Mouse (Mus musculus): ENCODE measurements around the gene Arsb. TPM values are rescaled to one million over a fixed set of nuclear protein-coding genes. Genes with fewer than 3 reads are reported as not detected.

Arsb gene
- total and polyA plus RNA-seq, 2 experiments = 7.3 to 19.1 TPM

- no peak overlapping the region for H3K4me3 ChIP-seq (ENCODE audit: insufficient read depth, low read depth, low read length)
- no peak overlapping the region for H3K27ac ChIP-seq (replicated peaks; ENCODE audit: insufficient read depth, low read depth, low read length)
- H3K79me2 ChIP-seq (ENCODE audit: control insufficient read depth, insufficient read depth, low read length) = no peaks in the 10 kb centered on the region
- H3K36me3 ChIP-seq (ENCODE audit: control insufficient read depth, insufficient read depth, low read length) = peaks cover 11% of the 10 kb centered on the region; the same call in 1 of the 2 replicates
- TF ChIP-seq CTCF (IDR thresholded peaks at IDR 0.05; ENCODE audit: low read depth, low read length) = no peak
- no peak for TF ChIP-seq POLR2A (IDR thresholded peaks at IDR 0.05; ENCODE audit: extremely low read depth, insufficient read depth, low read length)
- no peak for DNase-seq (ENCODE audit: extremely low read depth, low read depth, low spot score)
- WGBS = 88% methylated on average over 14 of the region's 14 CpGs
- H3K27me3 ChIP-seq (ENCODE audit: control insufficient read depth, insufficient read depth, low read length) = no peaks in the 10 kb centered on the region
- no peak overlapping the region for H3K9ac ChIP-seq (ENCODE audit: low read depth, low read length)
- H3K4me1 ChIP-seq (ENCODE audit: control insufficient read depth, insufficient read depth, low read length) = peaks cover 7% of the 10 kb centered on the region; the same call in 1 of the 2 replicates
These were observed 18.6 kb upstream of the Arsb start for GRCm38 (mm10) chr13:93752597-93753400.

GRCm38 (mm10) chr13:93755084-93755483 is 16.3 kb upstream of the Arsb start:
- WGBS = 40% methylated on average over 4 of the region's 4 CpGs

GRCm38 (mm10) chr13:93756674-93757073 is 14.8 kb upstream of the Arsb start:
- DNase-seq (ENCODE audit: extremely low read depth, low read depth, low spot score) = no peak
- H3K27me3 ChIP-seq (ENCODE audit: control insufficient read depth, insufficient read depth, low read length) = no peaks in the 10 kb centered on the region
- WGBS = 89% methylated on average over 7 of the region's 7 CpGs
- H3K9ac ChIP-seq (ENCODE audit: low read depth, low read length) = no peak overlapping the region
- no peak overlapping the region for H3K4me3 ChIP-seq (ENCODE audit: insufficient read depth, low read depth, low read length)
- TF ChIP-seq POLR2A (IDR thresholded peaks at IDR 0.05; ENCODE audit: extremely low read depth, insufficient read depth, low read length) = no peak
- no peak for TF ChIP-seq CTCF (IDR thresholded peaks at IDR 0.05; ENCODE audit: low read depth, low read length)
- no peaks in the 10 kb centered on the region for H3K79me2 ChIP-seq (ENCODE audit: control insufficient read depth, insufficient read depth, low read length)
- no peak overlapping the region for H3K27ac ChIP-seq (replicated peaks; ENCODE audit: insufficient read depth, low read depth, low read length)
- peaks cover 5% of the 10 kb centered on the region; the same call in 1 of the 2 replicates for H3K36me3 ChIP-seq (ENCODE audit: control insufficient read depth, insufficient read depth, low read length)
- H3K4me1 ChIP-seq (ENCODE audit: control insufficient read depth, insufficient read depth, low read length) = peaks cover 7% of the 10 kb centered on the region; the same call in 1 of the 2 replicates

More at GRCm38 (mm10) chr13:93755084-93755483, 16.3 kb upstream of the Arsb start:
- H3K4me1 ChIP-seq (ENCODE audit: control insufficient read depth, insufficient read depth, low read length) = peaks cover 7% of the 10 kb centered on the region; the same call in 1 of the 2 replicates
- H3K36me3 ChIP-seq (ENCODE audit: control insufficient read depth, insufficient read depth, low read length) = peaks cover 11% of the 10 kb centered on the region; the same call in 1 of the 2 replicates
- DNase-seq (ENCODE audit: extremely low read depth, low read depth, low spot score) = peak; percentile 81
- H3K4me3 ChIP-seq (ENCODE audit: insufficient read depth, low read depth, low read length) = no peak overlapping the region
- H3K27me3 ChIP-seq (ENCODE audit: control insufficient read depth, insufficient read depth, low read length) = no peaks in the 10 kb centered on the region
- H3K79me2 ChIP-seq (ENCODE audit: control insufficient read depth, insufficient read depth, low read length) = no peaks in the 10 kb centered on the region
- no peak overlapping the region for H3K9ac ChIP-seq (ENCODE audit: low read depth, low read length)
- no peak for TF ChIP-seq CTCF (IDR thresholded peaks at IDR 0.05; ENCODE audit: low read depth, low read length)
- no peak for TF ChIP-seq POLR2A (IDR thresholded peaks at IDR 0.05; ENCODE audit: extremely low read depth, insufficient read depth, low read length)
- no peak overlapping the region for H3K27ac ChIP-seq (replicated peaks; ENCODE audit: insufficient read depth, low read depth, low read length)

GRCm38 (mm10) chr13:93757514-93757913 is 13.9 kb upstream of the Arsb start:
- WGBS = 85% methylated on average over 6 of the region's 6 CpGs

GRCm38 (mm10) chr13:93758149-93758898 is 13.1 kb upstream of the Arsb start:
- no peak for DNase-seq (ENCODE audit: extremely low read depth, low read depth, low spot score)
- H3K4me3 ChIP-seq (ENCODE audit: insufficient read depth, low read depth, low read length) = no peak overlapping the region
- 78% methylated on average over 14 of the region's 14 CpGs for WGBS
- H3K4me1 ChIP-seq (ENCODE audit: control insufficient read depth, insufficient read depth, low read length) = peaks cover 7% of the 10 kb centered on the region; the same call in 1 of the 2 replicates
- TF ChIP-seq POLR2A (IDR thresholded peaks at IDR 0.05; ENCODE audit: extremely low read depth, insufficient read depth, low read length) = no peak
- TF ChIP-seq CTCF (IDR thresholded peaks at IDR 0.05; ENCODE audit: low read depth, low read length) = no peak
- H3K79me2 ChIP-seq (ENCODE audit: control insufficient read depth, insufficient read depth, low read length) = no peaks in the 10 kb centered on the region
- 0 out of 2 replicates have a peak, but pooled peaks cover 2% of the 10 kb centered on the region for H3K36me3 ChIP-seq (ENCODE audit: control insufficient read depth, insufficient read depth, low read length)
- H3K27ac ChIP-seq (replicated peaks; ENCODE audit: insufficient read depth, low read depth, low read length) = no peak overlapping the region
- H3K27me3 ChIP-seq (ENCODE audit: control insufficient read depth, insufficient read depth, low read length) = no peaks in the 10 kb centered on the region
- H3K9ac ChIP-seq (ENCODE audit: low read depth, low read length) = no peak overlapping the region

More at GRCm38 (mm10) chr13:93757514-93757913, 13.9 kb upstream of the Arsb start:
- Histone ChIP-seq H3K4me1 (ENCODE audit: control insufficient read depth, insufficient read depth, low read length) (peaks cover 7% of the 10 kb centered on the region; the same call in 1 of the 2 replicates), H3K27ac (replicated peaks; ENCODE audit: insufficient read depth, low read depth, low read length) (no peak overlapping the region), H3K79me2 (ENCODE audit: control insufficient read depth, insufficient read depth, low read length) (no peaks in the 10 kb centered on the region), H3K4me3 (ENCODE audit: insufficient read depth, low read depth, low read length) (no peak overlapping the region), H3K36me3 (ENCODE audit: control insufficient read depth, insufficient read depth, low read length) (0 out of 2 replicates have a peak, but pooled peaks cover 2% of the 10 kb centered on the region), H3K27me3 (ENCODE audit: control insufficient read depth, insufficient read depth, low read length) (no peaks in the 10 kb centered on the region), H3K9ac (ENCODE audit: low read depth, low read length) (no peak overlapping the region)
- DNase-seq (ENCODE audit: extremely low read depth, low read depth, low spot score) = no peak
- TF ChIP-seq CTCF (IDR thresholded peaks at IDR 0.05; ENCODE audit: low read depth, low read length) = no peak
- no peak for TF ChIP-seq POLR2A (IDR thresholded peaks at IDR 0.05; ENCODE audit: extremely low read depth, insufficient read depth, low read length)
